Mouse (Mus musculus) embryonic fibroblast, embryonic 13.5 days (primary cell): ENCODE results near the gene AL732309.1.

Experiments used
- CTCF ChIP-seq: IDR thresholded peaks from 2 replicates; pipeline ENCODE4 v1.5.1; 2011; ENCODE audit warnings: mild to moderate bottlenecking, control low read depth, low read length, moderate library complexity, borderline replicate concordance; ENCODE audit not compliant: insufficient read depth
- POLR2A ChIP-seq: IDR thresholded peaks from 2 replicates; pipeline ENCODE4 v1.6.1; 2011; ENCODE audit warnings: low read depth, mild to moderate bottlenecking, control low read depth, low read length, moderate library complexity

DNA sequence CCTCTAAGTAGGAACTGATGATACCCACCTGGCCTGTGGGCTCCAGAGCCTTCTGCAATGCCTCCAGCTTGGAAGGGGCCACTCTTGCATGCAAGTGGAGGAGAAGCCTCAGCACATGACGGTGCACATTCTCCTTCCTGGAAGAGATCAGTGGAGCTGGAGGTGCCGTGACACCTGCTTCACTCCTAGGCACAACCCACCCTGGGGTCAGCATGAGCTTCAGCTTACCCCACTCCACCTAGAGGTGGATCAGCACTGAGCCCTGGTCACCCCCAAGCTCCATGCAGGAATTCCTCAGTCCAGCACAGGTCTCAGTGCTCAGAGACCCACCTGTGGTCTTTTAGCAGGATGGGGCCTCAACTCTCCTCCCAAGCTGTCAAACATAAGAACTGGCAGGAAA lies 46.0 kb downstream of the AL732309.1 start:
- no peak for TF ChIP-seq CTCF
- no peak for TF ChIP-seq POLR2A
